Mouse (Mus musculus) megakaryocyte, embryonic 14.5 days (primary cell): ENCODE data around the gene Cd37.

Experiments used
- FLI1 ChIP-seq: IDR thresholded peaks from 2 replicates; pipeline ENCODE4 v1.6.1; 2012; ENCODE audit warnings: low read length, inconsistent platforms, mixed read lengths
- GATA1 ChIP-seq: IDR thresholded peaks from 3 replicates; pipeline ENCODE4 v1.6.1; 2012; ENCODE audit warnings: mixed read lengths, low read length, inconsistent platforms, borderline replicate concordance

DNA sequence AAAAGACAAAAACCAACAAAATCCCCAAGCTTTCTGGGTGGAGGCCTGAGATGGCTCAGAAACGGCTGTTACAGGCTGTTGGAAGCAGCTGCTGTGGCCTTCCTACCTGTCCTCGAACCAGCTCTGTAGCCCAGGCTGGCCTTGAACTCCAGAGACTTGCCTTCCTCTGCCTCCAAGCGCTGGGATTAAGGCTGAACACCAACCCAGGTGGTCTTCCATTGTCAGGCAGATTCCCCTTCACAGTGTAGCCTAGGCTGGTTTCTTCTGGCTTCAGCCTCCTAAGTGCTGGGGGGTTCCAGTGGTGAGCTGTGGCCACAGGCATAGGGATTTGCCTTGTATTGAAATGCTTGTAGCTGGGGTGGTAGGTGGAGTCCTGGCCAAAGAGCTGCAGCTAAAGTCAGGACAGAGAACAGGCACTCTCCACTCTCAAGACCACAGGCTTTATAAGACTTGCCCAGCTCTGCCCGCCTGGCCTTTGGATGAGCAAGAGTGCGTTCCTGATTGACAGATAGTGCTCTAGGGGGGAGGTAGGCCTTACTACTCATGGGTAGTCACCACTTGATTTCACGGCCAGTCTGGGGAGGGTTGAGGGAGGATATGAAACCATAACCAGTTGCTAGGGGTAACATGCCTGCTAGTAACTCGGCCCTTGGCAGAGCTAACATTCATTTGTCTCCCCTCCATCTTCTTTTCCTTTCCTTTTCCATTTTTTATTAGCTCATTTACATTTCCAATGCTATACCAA lies 9.3 kb downstream of the Cd37 start:
- TF ChIP-seq GATA1 (no peak), FLI1 (no peak)
